Mouse (Mus musculus): Measurements from ENCODE around the gene Cryab. TPM values are rescaled to one million over a fixed set of nuclear protein-coding genes. Genes with fewer than 3 reads are reported as not detected.

Gene Cryab
- 18.9 and 57.4 TPM in 2 replicates for total RNA-seq (2012; rRNA removed)

DNA sequence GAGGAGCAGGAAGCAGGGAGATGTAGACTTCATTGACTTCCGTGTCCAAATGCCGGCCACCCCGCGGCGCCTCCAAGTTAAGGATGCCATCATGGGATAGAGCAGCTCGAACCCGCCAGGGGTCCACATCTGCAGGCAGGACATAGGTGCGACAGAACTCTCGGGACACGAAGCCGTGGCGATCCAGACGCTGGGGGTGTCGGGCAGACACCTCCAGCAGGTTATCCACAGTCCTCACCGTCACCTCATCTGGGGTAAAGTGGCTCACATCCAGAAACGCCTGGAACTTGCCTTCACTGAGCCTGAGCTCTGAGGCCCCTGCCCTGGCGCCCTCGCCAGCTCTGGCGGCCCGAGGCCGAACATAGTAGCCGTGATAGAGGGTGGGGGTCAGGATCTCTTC lies at the start of gene Cryab:
Cryab (plus strand) TSS at position 3 of the 400 bp plus-strand sequence.
- no peaks in the 10 kb centered on the region for H3K9me3 ChIP-seq (ENCODE audit: control insufficient read depth, insufficient read depth, low read depth, low read length)
- H3K27ac ChIP-seq (ENCODE audit: insufficient read depth, low read depth, low read length, poor library complexity, severe bottlenecking), result no peak within 1 kb of the TSS
- in situ Hi-C loops (cut with MboI; ENCODE audit: low sequenced_read_pairs in 2 of 2, unreplicated experiment in 2 of 2), result no loop called here
- H3K36me3 ChIP-seq (ENCODE audit: control insufficient read depth, insufficient read depth, low read length, poor library complexity, severe bottlenecking), result no peaks in the 10 kb centered on the region
- H3K4me3 ChIP-seq (ENCODE audit: insufficient read depth in 1 of 2, low read depth in 1 of 2, low read length in 2 of 2, poor library complexity in 1 of 2, severe bottlenecking in 1 of 2), result peak within 1 kb of the TSS; percentile 16 to 54
- no peak within 1 kb of the TSS for H3K9ac ChIP-seq (ENCODE audit: insufficient read depth, low read depth, low read length, poor library complexity, severe bottlenecking)
- peaks cover 7 to 12% of the 10 kb centered on the region in 2 experiments; a peak in 3 of 4 replicates for H3K4me1 ChIP-seq (ENCODE audit: control insufficient read depth in 2 of 2, insufficient read depth in 2 of 2, low read length in 2 of 2, poor library complexity in 1 of 2)
- TF ChIP-seq MAFK (IDR thresholded peaks at IDR 0.05; ENCODE audit: insufficient read depth, low read depth, low read length) (no peak), CHD2 (IDR thresholded peaks at IDR 0.05; ENCODE audit: low read depth, low read length) (no peak), ZNF384 (IDR thresholded peaks at IDR 0.05; ENCODE audit: low read depth, low read length) (no peak), ZC3H11A (IDR thresholded peaks at IDR 0.05; ENCODE audit: borderline replicate concordance, low read depth, low read length) (no peak), HCFC1 (IDR thresholded peaks at IDR 0.05; ENCODE audit: borderline replicate concordance, insufficient read depth, low read length) (no peak)
- DNase-seq (ENCODE audit: low read depth, low spot score), result no peak

DNA sequence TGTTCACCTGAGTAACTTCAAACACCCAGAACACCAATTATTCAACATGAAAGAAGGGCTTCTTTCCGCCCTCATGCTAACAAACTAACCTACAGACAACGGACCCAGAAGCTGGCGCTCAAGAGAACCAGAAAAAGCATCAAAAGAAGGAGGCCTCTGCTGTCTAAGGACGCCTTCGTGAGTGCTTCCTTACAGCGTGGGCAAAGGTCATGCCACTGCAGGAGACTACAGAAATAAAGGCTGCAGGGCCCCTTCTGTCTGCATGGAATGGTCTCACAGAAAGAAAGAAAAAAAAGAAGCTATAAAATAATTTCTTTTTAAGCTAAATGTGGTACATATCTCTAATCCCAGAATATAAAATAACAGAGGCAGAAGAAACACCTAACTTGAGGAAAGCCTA lies 46.2 kb upstream of the Cryab start:
- H3K9me3 ChIP-seq (ENCODE audit: control insufficient read depth, insufficient read depth, low read depth, low read length), result no peaks in the 10 kb centered on the region
- in situ Hi-C loops (cut with MboI; ENCODE audit: low sequenced_read_pairs in 2 of 2, unreplicated experiment in 2 of 2), result no loop called here
- H3K27ac ChIP-seq (ENCODE audit: insufficient read depth, low read depth, low read length, poor library complexity, severe bottlenecking), result no peak overlapping the region
- H3K4me1 ChIP-seq (ENCODE audit: control insufficient read depth in 2 of 2, insufficient read depth in 2 of 2, low read length in 2 of 2, poor library complexity in 1 of 2), result no peaks in the 10 kb centered on the region
- H3K36me3 ChIP-seq (ENCODE audit: control insufficient read depth, insufficient read depth, low read length, poor library complexity, severe bottlenecking), result no peaks in the 10 kb centered on the region
- H3K4me3 ChIP-seq (ENCODE audit: insufficient read depth in 1 of 2, low read depth in 1 of 2, low read length in 2 of 2, poor library complexity in 1 of 2, severe bottlenecking in 1 of 2), result no peak overlapping the region
- no peak for DNase-seq (ENCODE audit: low read depth, low spot score)
- TF ChIP-seq MAFK (IDR thresholded peaks at IDR 0.05; ENCODE audit: insufficient read depth, low read depth, low read length) (no peak), ZC3H11A (IDR thresholded peaks at IDR 0.05; ENCODE audit: borderline replicate concordance, low read depth, low read length) (no peak), ZNF384 (IDR thresholded peaks at IDR 0.05; ENCODE audit: low read depth, low read length) (no peak), CHD2 (IDR thresholded peaks at IDR 0.05; ENCODE audit: low read depth, low read length) (no peak), HCFC1 (IDR thresholded peaks at IDR 0.05; ENCODE audit: borderline replicate concordance, insufficient read depth, low read length) (no peak)
- H3K9ac ChIP-seq (ENCODE audit: insufficient read depth, low read depth, low read length, poor library complexity, severe bottlenecking), result no peak overlapping the region

DNA sequence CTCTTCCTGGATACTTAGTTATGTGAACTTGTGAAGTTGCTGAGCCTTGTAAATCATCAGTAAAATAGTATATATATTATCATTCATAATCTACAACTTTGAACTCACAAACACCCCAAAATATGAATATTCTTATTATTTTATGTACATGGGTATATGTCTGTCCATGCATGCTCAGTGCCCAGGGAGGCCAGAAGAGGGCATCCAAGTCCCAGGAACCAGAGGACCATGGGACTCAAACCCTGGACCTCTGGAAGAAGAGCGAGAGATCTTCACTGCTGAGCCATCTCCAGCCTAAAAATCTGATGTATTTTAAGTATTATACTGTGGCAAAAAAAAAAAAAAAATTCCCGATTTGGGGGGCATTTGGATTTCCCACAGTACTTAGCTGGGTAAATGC lies 42.0 kb upstream of the Cryab start:
- no peaks in the 10 kb centered on the region for H3K9me3 ChIP-seq (ENCODE audit: control insufficient read depth, insufficient read depth, low read depth, low read length)
- no peak for TF ChIP-seq CHD2 (IDR thresholded peaks at IDR 0.05; ENCODE audit: low read depth, low read length)
- TF ChIP-seq ZNF384 (IDR thresholded peaks at IDR 0.05; ENCODE audit: low read depth, low read length), result no peak
- TF ChIP-seq MAFK (IDR thresholded peaks at IDR 0.05; ENCODE audit: insufficient read depth, low read depth, low read length), result no peak
- TF ChIP-seq ZC3H11A (IDR thresholded peaks at IDR 0.05; ENCODE audit: borderline replicate concordance, low read depth, low read length), result no peak
- no peak for TF ChIP-seq HCFC1 (IDR thresholded peaks at IDR 0.05; ENCODE audit: borderline replicate concordance, insufficient read depth, low read length)
- no peaks in the 10 kb centered on the region for H3K4me1 ChIP-seq (ENCODE audit: control insufficient read depth in 2 of 2, insufficient read depth in 2 of 2, low read length in 2 of 2, poor library complexity in 1 of 2)
- no peak overlapping the region for H3K9ac ChIP-seq (ENCODE audit: insufficient read depth, low read depth, low read length, poor library complexity, severe bottlenecking)
- no peaks in the 10 kb centered on the region for H3K36me3 ChIP-seq (ENCODE audit: control insufficient read depth, insufficient read depth, low read length, poor library complexity, severe bottlenecking)
- H3K27ac ChIP-seq (ENCODE audit: insufficient read depth, low read depth, low read length, poor library complexity, severe bottlenecking), result no peak overlapping the region
- in situ Hi-C loops (cut with MboI; ENCODE audit: low sequenced_read_pairs in 2 of 2, unreplicated experiment in 2 of 2), result no loop called here
- no peak overlapping the region for H3K4me3 ChIP-seq (ENCODE audit: insufficient read depth in 1 of 2, low read depth in 1 of 2, low read length in 2 of 2, poor library complexity in 1 of 2, severe bottlenecking in 1 of 2)
- no peak for DNase-seq (ENCODE audit: low read depth, low spot score)

DNA sequence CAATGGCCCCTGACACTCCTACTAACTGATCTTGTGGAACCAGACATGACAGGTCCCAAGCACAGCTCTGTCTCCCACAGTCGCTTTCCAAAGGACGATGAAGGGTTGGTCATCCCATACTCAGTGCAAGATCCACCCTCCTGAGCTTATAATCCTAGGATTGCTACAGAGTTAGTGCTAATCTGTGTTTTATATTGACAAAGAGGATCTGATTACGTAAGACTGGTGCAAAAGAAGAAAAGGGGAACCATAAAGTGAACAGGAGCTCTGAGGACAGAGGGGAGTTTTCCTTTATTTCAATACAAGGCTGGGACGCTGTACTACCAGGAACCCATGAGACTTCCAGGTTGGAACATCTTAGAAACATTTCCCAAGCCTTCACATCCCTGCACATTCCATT lies 39.8 kb upstream of the Cryab start:
- TF ChIP-seq MAFK (IDR thresholded peaks at IDR 0.05; ENCODE audit: insufficient read depth, low read depth, low read length), result no peak
- no peak for TF ChIP-seq CHD2 (IDR thresholded peaks at IDR 0.05; ENCODE audit: low read depth, low read length)
- TF ChIP-seq HCFC1 (IDR thresholded peaks at IDR 0.05; ENCODE audit: borderline replicate concordance, insufficient read depth, low read length), result no peak
- TF ChIP-seq ZC3H11A (IDR thresholded peaks at IDR 0.05; ENCODE audit: borderline replicate concordance, low read depth, low read length), result no peak
- no peak for TF ChIP-seq ZNF384 (IDR thresholded peaks at IDR 0.05; ENCODE audit: low read depth, low read length)
- H3K9me3 ChIP-seq (ENCODE audit: control insufficient read depth, insufficient read depth, low read depth, low read length), result no peaks in the 10 kb centered on the region
- in situ Hi-C loops (cut with MboI; ENCODE audit: low sequenced_read_pairs in 2 of 2, unreplicated experiment in 2 of 2), result no loop called here
- H3K9ac ChIP-seq (ENCODE audit: insufficient read depth, low read depth, low read length, poor library complexity, severe bottlenecking), result no peak overlapping the region
- DNase-seq (ENCODE audit: low read depth, low spot score), result no peak
- H3K4me1 ChIP-seq (ENCODE audit: control insufficient read depth in 2 of 2, insufficient read depth in 2 of 2, low read length in 2 of 2, poor library complexity in 1 of 2), result no peaks in the 10 kb centered on the region
- no peaks in the 10 kb centered on the region for H3K36me3 ChIP-seq (ENCODE audit: control insufficient read depth, insufficient read depth, low read length, poor library complexity, severe bottlenecking)
- no peak overlapping the region for H3K27ac ChIP-seq (ENCODE audit: insufficient read depth, low read depth, low read length, poor library complexity, severe bottlenecking)
- H3K4me3 ChIP-seq (ENCODE audit: insufficient read depth in 1 of 2, low read depth in 1 of 2, low read length in 2 of 2, poor library complexity in 1 of 2, severe bottlenecking in 1 of 2), result no peak overlapping the region

DNA sequence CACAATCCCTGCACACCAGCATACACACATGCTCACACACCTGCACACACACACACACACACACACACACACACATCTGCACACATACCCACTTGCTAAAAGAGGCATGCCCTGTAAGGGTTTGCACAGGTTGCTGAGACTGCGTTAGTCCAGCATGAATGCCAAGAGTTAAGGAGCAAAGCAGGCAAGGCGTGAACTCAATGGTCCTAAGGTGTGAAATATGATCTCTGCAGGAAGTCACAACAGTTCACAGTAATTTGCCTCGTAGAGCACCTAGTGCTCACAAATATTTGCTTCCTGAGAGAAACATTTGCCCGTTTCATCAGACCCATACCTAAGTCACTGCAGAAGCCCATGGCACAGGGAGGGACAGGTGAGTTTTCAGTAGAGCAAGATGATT lies 36.9 kb upstream of the Cryab start:
- H3K9me3 ChIP-seq (ENCODE audit: control insufficient read depth, insufficient read depth, low read depth, low read length), result no peaks in the 10 kb centered on the region
- no peak overlapping the region for H3K27ac ChIP-seq (ENCODE audit: insufficient read depth, low read depth, low read length, poor library complexity, severe bottlenecking)
- no peaks in the 10 kb centered on the region for H3K36me3 ChIP-seq (ENCODE audit: control insufficient read depth, insufficient read depth, low read length, poor library complexity, severe bottlenecking)
- no peak for TF ChIP-seq ZNF384 (IDR thresholded peaks at IDR 0.05; ENCODE audit: low read depth, low read length)
- TF ChIP-seq CHD2 (IDR thresholded peaks at IDR 0.05; ENCODE audit: low read depth, low read length), result no peak
- no peak for TF ChIP-seq HCFC1 (IDR thresholded peaks at IDR 0.05; ENCODE audit: borderline replicate concordance, insufficient read depth, low read length)
- no peak for TF ChIP-seq ZC3H11A (IDR thresholded peaks at IDR 0.05; ENCODE audit: borderline replicate concordance, low read depth, low read length)
- no peak overlapping the region for H3K4me3 ChIP-seq (ENCODE audit: insufficient read depth in 1 of 2, low read depth in 1 of 2, low read length in 2 of 2, poor library complexity in 1 of 2, severe bottlenecking in 1 of 2)
- no peak for DNase-seq (ENCODE audit: low read depth, low spot score)
- H3K9ac ChIP-seq (ENCODE audit: insufficient read depth, low read depth, low read length, poor library complexity, severe bottlenecking), result no peak overlapping the region
- in situ Hi-C loops (cut with MboI; ENCODE audit: low sequenced_read_pairs in 2 of 2, unreplicated experiment in 2 of 2), result no loop called here
- no peaks in the 10 kb centered on the region for H3K4me1 ChIP-seq (ENCODE audit: control insufficient read depth in 2 of 2, insufficient read depth in 2 of 2, low read length in 2 of 2, poor library complexity in 1 of 2)
